Mouse (Mus musculus): ENCODE measurements around the gene Trappc1. TPM values are rescaled to one million over a fixed set of nuclear protein-coding genes. Genes with fewer than 3 reads are reported as not detected.

The Trappc1 gene
- polyA plus RNA-seq, 1 experiment from 2014 or later: 191 TPM

DNA sequence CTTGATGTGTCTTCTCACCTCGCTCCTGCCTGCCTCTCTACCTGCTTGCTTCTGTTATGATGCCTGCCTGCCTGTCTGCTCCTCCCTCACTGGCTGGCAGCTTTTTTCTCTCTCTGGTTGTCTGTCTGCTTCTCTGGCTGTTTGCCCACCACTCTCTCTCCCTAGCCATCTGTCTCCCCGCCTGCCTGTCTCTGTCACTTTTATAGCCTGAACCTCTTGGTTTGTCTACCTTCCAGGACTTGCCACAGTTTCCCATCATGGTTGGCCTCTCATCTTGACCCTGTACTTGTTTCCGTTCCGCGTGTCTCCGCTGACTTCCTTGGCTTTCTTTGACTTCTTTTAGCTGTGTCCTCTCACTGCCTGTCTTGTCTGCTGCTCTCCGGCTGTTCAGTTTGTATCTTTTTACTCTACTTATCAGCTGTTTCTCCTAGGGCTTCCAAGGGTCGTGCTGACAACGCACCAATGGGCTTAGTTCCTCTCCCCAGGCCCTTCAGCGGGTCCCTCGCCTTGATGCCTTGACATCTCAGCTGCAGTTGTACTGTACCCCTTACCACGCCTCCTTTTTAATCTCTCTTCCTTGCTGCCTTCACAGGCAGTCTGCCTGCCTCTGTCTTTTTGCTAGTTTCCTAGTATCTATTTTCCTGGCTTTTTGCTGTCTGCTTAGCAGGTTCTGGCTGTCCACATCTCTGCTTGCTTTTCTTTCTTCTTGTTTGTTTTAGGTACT lies 48.4 kb downstream of the Trappc1 start:
- H3K36me3 ChIP-seq: peaks cover 9% of the 10 kb centered on the region; the same call in 1 of the 2 replicates
- peak overlapping the region; percentile 75 for H3K27ac ChIP-seq
- H3K4me2 ChIP-seq (replicated peaks): peak overlapping the region; percentile 33
- ATAC-seq (ENCODE audit: low FRiP score): no peak
- H3K4me3 ChIP-seq: peak overlapping the region; percentile 2; the same call in 1 of the 2 replicates
- H3K9ac ChIP-seq: peak overlapping the region; percentile 27; the same call in 1 of the 2 replicates
- H3K9me3 ChIP-seq (replicated peaks): no peaks in the 10 kb centered on the region
- no peaks in the 10 kb centered on the region for H3K27me3 ChIP-seq
- WGBS: 48% methylated on average over 12 of the region's 12 CpGs
- H3K4me1 ChIP-seq: peaks cover 29% of the 10 kb centered on the region

DNA sequence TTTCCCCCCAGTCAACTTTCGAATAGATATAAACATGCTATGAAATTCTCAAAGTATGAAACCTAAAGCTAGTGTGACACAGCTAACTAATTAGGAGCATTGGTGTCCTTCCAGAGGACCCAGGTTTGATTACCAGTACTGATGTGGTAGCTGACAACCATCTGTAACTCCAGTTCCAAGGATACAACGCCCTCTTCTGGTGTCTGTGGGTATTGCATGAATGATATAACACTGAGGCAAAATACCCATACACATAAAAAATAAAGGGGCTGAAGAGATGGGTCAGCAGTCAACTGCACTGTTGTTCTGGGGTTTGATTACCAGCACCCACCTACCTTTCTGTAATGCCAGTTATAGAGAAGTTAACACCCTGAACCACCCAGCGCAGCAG lies 49.0 kb downstream of the Trappc1 start:
- no peak overlapping the region for H3K4me2 ChIP-seq (replicated peaks)
- H3K4me1 ChIP-seq: peaks cover 26% of the 10 kb centered on the region
- no peaks in the 10 kb centered on the region for H3K9me3 ChIP-seq (replicated peaks)
- H3K27ac ChIP-seq: no peak overlapping the region
- H3K4me3 ChIP-seq: no peak overlapping the region
- H3K27me3 ChIP-seq: no peaks in the 10 kb centered on the region
- no peak for ATAC-seq (ENCODE audit: low FRiP score)
- 64% methylated on average over 3 of the region's 3 CpGs for WGBS
- H3K9ac ChIP-seq: no peak overlapping the region
- peaks cover 11% of the 10 kb centered on the region; the same call in 1 of the 2 replicates for H3K36me3 ChIP-seq

DNA sequence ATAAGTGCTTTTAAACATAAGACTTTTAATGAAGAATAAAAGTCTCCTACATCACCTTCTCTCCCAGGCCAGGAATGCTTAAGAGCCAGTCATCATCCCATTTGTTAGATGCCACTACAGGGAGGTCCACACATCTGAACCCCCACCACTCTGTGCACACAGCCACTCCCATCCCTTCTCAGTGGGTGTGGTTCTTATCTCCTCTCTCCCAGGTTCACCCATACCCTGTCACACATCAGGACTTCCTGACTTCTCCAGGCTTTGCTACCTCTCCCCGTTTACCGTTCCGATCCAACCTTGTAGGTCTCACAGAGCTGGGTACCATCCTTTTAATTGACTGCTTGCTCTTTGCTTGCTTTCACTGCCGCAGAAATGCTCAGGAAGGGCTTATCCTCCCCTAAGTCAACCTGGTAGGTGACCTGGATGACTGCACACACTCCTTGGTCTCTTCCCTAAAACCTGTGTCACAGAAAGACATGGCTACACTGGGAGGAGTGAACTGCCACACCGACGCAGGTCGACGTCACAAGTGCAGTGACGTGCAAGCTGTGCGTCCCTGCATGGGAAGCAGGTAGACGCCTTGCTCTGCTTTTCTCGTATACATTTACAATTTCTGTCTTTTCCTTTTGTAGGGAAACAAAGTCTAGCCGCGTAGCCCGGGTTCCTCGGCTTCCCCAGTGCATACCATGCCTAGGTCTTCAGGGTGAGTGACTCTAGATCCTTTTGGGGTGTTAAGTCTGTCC lies 49.6 kb downstream of the Trappc1 start:
- Histone ChIP-seq H3K27me3 (no peaks in the 10 kb centered on the region), H3K9me3 (replicated peaks) (no peaks in the 10 kb centered on the region), H3K9ac (no peak overlapping the region; the same call in 1 of the 2 replicates), H3K36me3 (peaks cover 16% of the 10 kb centered on the region; the same call in 1 of the 2 replicates), H3K27ac (no peak overlapping the region), H3K4me3 (no peak overlapping the region), H3K4me2 (replicated peaks) (no peak overlapping the region), H3K4me1 (peaks cover 22% of the 10 kb centered on the region)
- 89% methylated on average over 16 of the region's 16 CpGs for WGBS
- no peak for ATAC-seq (ENCODE audit: low FRiP score)

Other genes with a start within 250 kb of the Trappc1 start
- gene Vamp2, start 235.5 kb upstream of the Trappc1 start, polyA plus RNA-seq (2016; fragmentation: Nextera tagmentation; extraction: Ambion mirVana): 140 and 159 TPM in 2 replicates
- 9.8 and 11.6 TPM in 2 replicates for gene Per1, start 228.8 kb upstream of the Trappc1 start, polyA plus RNA-seq (2016; fragmentation: Nextera tagmentation; extraction: Ambion mirVana)
- 0.25 and 0.49 TPM in 2 replicates for gene Hes7, start 203.6 kb upstream of the Trappc1 start, polyA plus RNA-seq (2016; fragmentation: Nextera tagmentation; extraction: Ambion mirVana)
- gene 9130213A22Rik, start 201.4 kb upstream of the Trappc1 start, polyA plus RNA-seq (2016; fragmentation: Nextera tagmentation; extraction: Ambion mirVana): 0.26 and 0.29 TPM in 2 replicates
- 0.41 and 0.65 TPM in 2 replicates for gene Aloxe3, start 198.1 kb upstream of the Trappc1 start, polyA plus RNA-seq (2016; fragmentation: Nextera tagmentation; extraction: Ambion mirVana)
- 0.12 TPM in 2 replicates for gene Alox12b, start 167.0 kb upstream of the Trappc1 start, polyA plus RNA-seq (2016; fragmentation: Nextera tagmentation; extraction: Ambion mirVana)
- gene Alox8, start 126.1 kb upstream of the Trappc1 start, polyA plus RNA-seq (2016; fragmentation: Nextera tagmentation; extraction: Ambion mirVana): 0.06 and 0.07 TPM in 2 replicates
- 0.04 and 0.13 TPM in 2 replicates for gene Gucy2e, start 86.9 kb upstream of the Trappc1 start, polyA plus RNA-seq (2016; fragmentation: Nextera tagmentation; extraction: Ambion mirVana)
- gene Cntrob, start 205 bp upstream of the Trappc1 start, polyA plus RNA-seq (2016; fragmentation: Nextera tagmentation; extraction: Ambion mirVana): 30.2 and 37.0 TPM in 2 replicates
- gene Kcnab3, start 2.3 kb downstream of the Trappc1 start, polyA plus RNA-seq (2016; fragmentation: Nextera tagmentation; extraction: Ambion mirVana): 5.0 and 5.4 TPM in 2 replicates
- gene Rnf227, start 16.5 kb downstream of the Trappc1 start, polyA plus RNA-seq (2016; fragmentation: Nextera tagmentation; extraction: Ambion mirVana): 49.0 and 54.6 TPM in 2 replicates
- gene Chd3, start 45.4 kb downstream of the Trappc1 start, polyA plus RNA-seq (2016; fragmentation: Nextera tagmentation; extraction: Ambion mirVana): 93.4 and 97.6 TPM in 2 replicates
- gene Naa38, start 71.5 kb downstream of the Trappc1 start, polyA plus RNA-seq (2016; fragmentation: Nextera tagmentation; extraction: Ambion mirVana): 94.0 and 103 TPM in 2 replicates
- gene Cyb5d1, start 71.7 kb downstream of the Trappc1 start, polyA plus RNA-seq (2016; fragmentation: Nextera tagmentation; extraction: Ambion mirVana): 48.0 and 50.5 TPM in 2 replicates
- gene Tmem88, start 74.3 kb downstream of the Trappc1 start, polyA plus RNA-seq (2016; fragmentation: Nextera tagmentation; extraction: Ambion mirVana): 13.2 and 14.8 TPM in 2 replicates
- gene Kdm6b, start 89.7 kb downstream of the Trappc1 start, polyA plus RNA-seq (2016; fragmentation: Nextera tagmentation; extraction: Ambion mirVana): 51.4 and 51.6 TPM in 2 replicates
- 1.4 and 2.5 TPM in 2 replicates for gene Dnah2, start 225.1 kb downstream of the Trappc1 start, polyA plus RNA-seq (2016; fragmentation: Nextera tagmentation; extraction: Ambion mirVana)
- 95.7 and 106 TPM in 2 replicates for gene Efnb3, start 236.2 kb downstream of the Trappc1 start, polyA plus RNA-seq (2016; fragmentation: Nextera tagmentation; extraction: Ambion mirVana)

All from hindbrain, embryonic 12.5 days (tissue).